Mouse (Mus musculus): Measurements from ENCODE around the gene Ccdc34.

GRCm38 (mm10) chr2:110133356-110134115, 115.9 kb downstream of the Ccdc34 start:
- TF ChIP-seq CTCF (conservative IDR thresholded peaks at IDR 0.05; ENCODE audit: insufficient read depth, insufficient read length, low read depth, low read length) = no peak
- no peak for TF ChIP-seq POLR2A (IDR thresholded peaks at IDR 0.05; ENCODE audit: low read depth, low read length)
